Mouse (Mus musculus): ENCODE results near the gene Miga2.

Miga2 gene

GRCm38 (mm10) chr2:30429156-30429555 lies 65.1 kb downstream of the Miga2 start:
- DNase-seq = peak in 1 of 2 experiments; percentile 64
